Mouse (Mus musculus): ENCODE data around the gene Slc1a5. TPM values are rescaled to one million over a fixed set of nuclear protein-coding genes. Genes with fewer than 3 reads are reported as not detected.

Slc1a5 gene
- polyA plus RNA-seq, 1 experiment from 2014 or later = 119 TPM

GRCm38 (mm10) chr7:16820271-16820763 lies 39.2 kb downstream of the Slc1a5 start:
- Histone ChIP-seq H3K36me3 (ENCODE audit: control insufficient read depth, insufficient read depth) (peaks cover 20% of the 10 kb centered on the region), H3K9me3 (replicated peaks; ENCODE audit: control insufficient read depth, low read length) (no peaks in the 10 kb centered on the region), H3K27me3 (ENCODE audit: control insufficient read depth, insufficient read depth, low read depth, low read length) (no peaks in the 10 kb centered on the region), H3K4me2 (ENCODE audit: low read depth, low read length) (peak overlapping the region; percentile 47), H3K4me3 (ENCODE audit: low read depth, low read length) (no peak overlapping the region), H3K27ac (ENCODE audit: low read length) (peak overlapping the region; percentile 31), H3K9ac (ENCODE audit: low read depth, low read length) (peak overlapping the region; percentile 38; the same call in 1 of the 2 replicates), H3K4me1 (ENCODE audit: control insufficient read depth, low read depth, low read length) (peaks cover 62% of the 10 kb centered on the region)
- ATAC-seq (ENCODE audit: low read depth) = no peak
- 33% methylated on average over 5 of the region's 5 CpGs for WGBS (ENCODE audit: insufficient replicate concordance)

- 60% methylated on average over 3 of the region's 3 CpGs for WGBS (ENCODE audit: insufficient replicate concordance)
- no peak overlapping the region for H3K4me2 ChIP-seq (ENCODE audit: low read depth, low read length)
- no peak overlapping the region for H3K27ac ChIP-seq (ENCODE audit: low read length)
- no peak overlapping the region for H3K9ac ChIP-seq (ENCODE audit: low read depth, low read length)
- no peak for ATAC-seq (ENCODE audit: low read depth)
- peaks cover 54% of the 10 kb centered on the region for H3K4me1 ChIP-seq (ENCODE audit: control insufficient read depth, low read depth, low read length)
- no peaks in the 10 kb centered on the region for H3K27me3 ChIP-seq (ENCODE audit: control insufficient read depth, insufficient read depth, low read depth, low read length)
- peaks cover 26% of the 10 kb centered on the region for H3K36me3 ChIP-seq (ENCODE audit: control insufficient read depth, insufficient read depth)
- no peak overlapping the region for H3K4me3 ChIP-seq (ENCODE audit: low read depth, low read length)
- no peaks in the 10 kb centered on the region for H3K9me3 ChIP-seq (replicated peaks; ENCODE audit: control insufficient read depth, low read length)
Measured at GRCm38 (mm10) chr7:16821091-16821490, 40.0 kb downstream of the Slc1a5 start.

GRCm38 (mm10) chr7:16821669-16822101 lies 40.5 kb downstream of the Slc1a5 start:
- Histone ChIP-seq H3K27ac (ENCODE audit: low read length) (no peak overlapping the region), H3K4me2 (ENCODE audit: low read depth, low read length) (no peak overlapping the region), H3K4me3 (ENCODE audit: low read depth, low read length) (no peak overlapping the region), H3K36me3 (ENCODE audit: control insufficient read depth, insufficient read depth) (peaks cover 32% of the 10 kb centered on the region), H3K4me1 (ENCODE audit: control insufficient read depth, low read depth, low read length) (peaks cover 56% of the 10 kb centered on the region), H3K9ac (ENCODE audit: low read depth, low read length) (no peak overlapping the region), H3K9me3 (replicated peaks; ENCODE audit: control insufficient read depth, low read length) (no peaks in the 10 kb centered on the region), H3K27me3 (ENCODE audit: control insufficient read depth, insufficient read depth, low read depth, low read length) (no peaks in the 10 kb centered on the region)
- 71% methylated on average over 4 of the region's 4 CpGs for WGBS (ENCODE audit: insufficient replicate concordance)
- no peak for ATAC-seq (ENCODE audit: low read depth)

GRCm38 (mm10) chr7:16823734-16824133 lies 42.6 kb downstream of the Slc1a5 start:
- no peak overlapping the region for H3K9ac ChIP-seq (ENCODE audit: low read depth, low read length)
- 67% methylated on average over 5 of the region's 5 CpGs for WGBS (ENCODE audit: insufficient replicate concordance)
- H3K27me3 ChIP-seq (ENCODE audit: control insufficient read depth, insufficient read depth, low read depth, low read length) = no peaks in the 10 kb centered on the region
- no peak overlapping the region for H3K4me2 ChIP-seq (ENCODE audit: low read depth, low read length)
- H3K9me3 ChIP-seq (replicated peaks; ENCODE audit: control insufficient read depth, low read length) = no peaks in the 10 kb centered on the region
- no peak for ATAC-seq (ENCODE audit: low read depth)
- peaks cover 42% of the 10 kb centered on the region for H3K36me3 ChIP-seq (ENCODE audit: control insufficient read depth, insufficient read depth)
- H3K4me1 ChIP-seq (ENCODE audit: control insufficient read depth, low read depth, low read length) = peaks cover 40% of the 10 kb centered on the region
- H3K27ac ChIP-seq (ENCODE audit: low read length) = no peak overlapping the region
- no peak overlapping the region for H3K4me3 ChIP-seq (ENCODE audit: low read depth, low read length)

GRCm38 (mm10) chr7:16825785-16826184 lies 44.6 kb downstream of the Slc1a5 start:
- Histone ChIP-seq H3K36me3 (ENCODE audit: control insufficient read depth, insufficient read depth) (peaks cover 55% of the 10 kb centered on the region), H3K4me2 (ENCODE audit: low read depth, low read length) (no peak overlapping the region), H3K27ac (ENCODE audit: low read length) (no peak overlapping the region), H3K4me3 (ENCODE audit: low read depth, low read length) (no peak overlapping the region), H3K27me3 (ENCODE audit: control insufficient read depth, insufficient read depth, low read depth, low read length) (no peaks in the 10 kb centered on the region), H3K4me1 (ENCODE audit: control insufficient read depth, low read depth, low read length) (peaks cover 20% of the 10 kb centered on the region), H3K9me3 (replicated peaks; ENCODE audit: control insufficient read depth, low read length) (no peaks in the 10 kb centered on the region), H3K9ac (ENCODE audit: low read depth, low read length) (no peak overlapping the region)
- WGBS (ENCODE audit: insufficient replicate concordance) = 67% methylated on average over 10 of the region's 10 CpGs
- 0 out of 2 replicates have a peak, but pooled peaks have one; percentile 26 for ATAC-seq (ENCODE audit: low read depth)

- Histone ChIP-seq H3K9me3 (replicated peaks; ENCODE audit: control insufficient read depth, low read length) (no peaks in the 10 kb centered on the region), H3K27me3 (ENCODE audit: control insufficient read depth, insufficient read depth, low read depth, low read length) (no peaks in the 10 kb centered on the region), H3K36me3 (ENCODE audit: control insufficient read depth, insufficient read depth) (peaks cover 63% of the 10 kb centered on the region), H3K4me1 (ENCODE audit: control insufficient read depth, low read depth, low read length) (peaks cover 13% of the 10 kb centered on the region), H3K9ac (ENCODE audit: low read depth, low read length) (no peak overlapping the region), H3K4me3 (ENCODE audit: low read depth, low read length) (no peak overlapping the region), H3K27ac (ENCODE audit: low read length) (no peak overlapping the region; the same call in 1 of the 2 replicates), H3K4me2 (ENCODE audit: low read depth, low read length) (no peak overlapping the region)
- ATAC-seq (ENCODE audit: low read depth) = no peak
- 49% methylated on average over 5 of the region's 5 CpGs for WGBS (ENCODE audit: insufficient replicate concordance)
Measured at GRCm38 (mm10) chr7:16826571-16826970, 45.4 kb downstream of the Slc1a5 start.

GRCm38 (mm10) chr7:16827274-16827673 lies 46.1 kb downstream of the Slc1a5 start:
- Histone ChIP-seq H3K9ac (ENCODE audit: low read depth, low read length) (no peak overlapping the region), H3K27me3 (ENCODE audit: control insufficient read depth, insufficient read depth, low read depth, low read length) (no peaks in the 10 kb centered on the region), H3K4me1 (ENCODE audit: control insufficient read depth, low read depth, low read length) (peaks cover 7% of the 10 kb centered on the region), H3K36me3 (ENCODE audit: control insufficient read depth, insufficient read depth) (peaks cover 70% of the 10 kb centered on the region), H3K27ac (ENCODE audit: low read length) (no peak overlapping the region), H3K4me2 (ENCODE audit: low read depth, low read length) (no peak overlapping the region), H3K9me3 (replicated peaks; ENCODE audit: control insufficient read depth, low read length) (no peaks in the 10 kb centered on the region), H3K4me3 (ENCODE audit: low read depth, low read length) (no peak overlapping the region)
- WGBS (ENCODE audit: insufficient replicate concordance) = 51% methylated on average over 4 of the region's 4 CpGs
- ATAC-seq (ENCODE audit: low read depth) = no peak

- Histone ChIP-seq H3K4me3 (ENCODE audit: low read depth, low read length) (no peak overlapping the region), H3K27ac (ENCODE audit: low read length) (no peak overlapping the region), H3K9me3 (replicated peaks; ENCODE audit: control insufficient read depth, low read length) (no peaks in the 10 kb centered on the region), H3K27me3 (ENCODE audit: control insufficient read depth, insufficient read depth, low read depth, low read length) (no peaks in the 10 kb centered on the region), H3K36me3 (ENCODE audit: control insufficient read depth, insufficient read depth) (peaks cover 69% of the 10 kb centered on the region), H3K4me1 (ENCODE audit: control insufficient read depth, low read depth, low read length) (peaks cover 3% of the 10 kb centered on the region), H3K9ac (ENCODE audit: low read depth, low read length) (no peak overlapping the region), H3K4me2 (ENCODE audit: low read depth, low read length) (no peak overlapping the region)
- WGBS (ENCODE audit: insufficient replicate concordance) = 80% methylated on average over 9 of the region's 9 CpGs
- peak; percentile 38 for ATAC-seq (ENCODE audit: low read depth)
Measured at GRCm38 (mm10) chr7:16830449-16830848, 49.3 kb downstream of the Slc1a5 start.

GRCm38 (mm10) chr7:16837916-16838803 lies 57.0 kb downstream of the Slc1a5 start:
- Histone ChIP-seq H3K27ac (ENCODE audit: low read length) (no peak overlapping the region), H3K4me2 (ENCODE audit: low read depth, low read length) (no peak overlapping the region), H3K36me3 (ENCODE audit: control insufficient read depth, insufficient read depth) (peaks cover 30% of the 10 kb centered on the region), H3K4me3 (ENCODE audit: low read depth, low read length) (no peak overlapping the region), H3K27me3 (ENCODE audit: control insufficient read depth, insufficient read depth, low read depth, low read length) (no peaks in the 10 kb centered on the region), H3K4me1 (ENCODE audit: control insufficient read depth, low read depth, low read length) (peaks cover 6% of the 10 kb centered on the region), H3K9ac (ENCODE audit: low read depth, low read length) (no peak overlapping the region), H3K9me3 (replicated peaks; ENCODE audit: control insufficient read depth, low read length) (no peaks in the 10 kb centered on the region)
- ATAC-seq (ENCODE audit: low read depth) = no peak
- 82% methylated on average over 18 of the region's 18 CpGs for WGBS (ENCODE audit: insufficient replicate concordance)
